Mouse (Mus musculus): ENCODE measurements around the gene Dimt1. TPM values are rescaled to one million over a fixed set of nuclear protein-coding genes. Genes with fewer than 3 reads are reported as not detected.

Dimt1 gene
- polyA plus RNA-seq, 1 experiment: not detected

DNA sequence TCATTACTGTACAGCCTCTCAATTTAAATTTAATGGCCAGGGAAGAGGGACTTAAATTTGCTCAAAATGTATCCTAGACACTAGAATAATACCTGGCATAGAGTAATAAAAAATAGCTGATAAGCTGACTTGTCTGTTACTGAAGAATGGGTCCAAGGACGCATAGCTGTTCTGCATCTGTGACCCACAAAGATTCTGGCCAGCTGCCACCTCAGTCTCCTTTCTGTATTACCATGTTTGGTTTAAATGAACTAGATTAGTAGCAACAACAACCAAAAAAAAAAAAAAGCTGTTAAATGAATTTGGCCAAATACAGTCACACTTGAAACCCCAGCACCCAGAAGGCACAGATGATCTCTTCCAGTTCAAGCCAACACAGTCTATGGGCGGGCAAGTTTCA, 17.7 kb upstream of the Dimt1 start:
- Histone ChIP-seq H3K4me3 (ENCODE audit: insufficient read depth, low read depth, low read length) (no peak overlapping the region), H3K4me1 (ENCODE audit: control insufficient read depth, insufficient read depth, low read length) (no peaks in the 10 kb centered on the region), H3K27ac (ENCODE audit: insufficient read depth, low read depth, low read length) (no peak overlapping the region)
- no peak for TF ChIP-seq CTCF (IDR thresholded peaks at IDR 0.05; ENCODE audit: insufficient read depth, low read depth, low read length)
- TF ChIP-seq POLR2A (IDR thresholded peaks at IDR 0.05; ENCODE audit: insufficient read depth, low read depth, low read length): no peak
- 81% methylated on average over 2 of the region's 2 CpGs for WGBS

DNA sequence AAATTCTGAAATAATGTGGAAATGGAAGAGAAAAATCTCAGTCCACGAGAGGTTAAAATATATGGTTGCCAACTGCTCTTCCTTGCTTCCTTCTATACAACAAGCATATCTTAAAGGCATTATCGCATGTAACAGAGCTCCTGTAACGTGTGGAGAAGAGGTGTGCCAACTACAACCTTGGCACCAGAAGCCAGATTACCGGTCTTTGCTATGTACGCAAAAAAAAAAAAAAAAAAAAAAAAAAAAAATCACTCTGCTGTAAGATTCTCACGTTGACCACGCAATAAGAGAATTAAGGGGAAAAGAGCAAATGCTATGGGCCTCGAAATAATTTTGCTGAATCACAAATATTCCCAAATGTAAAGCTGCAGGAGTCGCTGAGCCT, 11.1 kb upstream of the Dimt1 start:
- H3K27ac ChIP-seq (ENCODE audit: insufficient read depth, low read depth, low read length): no peak overlapping the region
- WGBS: 4% methylated on average over 9 of the region's 9 CpGs
- no peaks in the 10 kb centered on the region; the same call in 1 of the 2 replicates for H3K4me1 ChIP-seq (ENCODE audit: control insufficient read depth, insufficient read depth, low read length)
- TF ChIP-seq CTCF (IDR thresholded peaks at IDR 0.05; ENCODE audit: insufficient read depth, low read depth, low read length) (no peak), POLR2A (IDR thresholded peaks at IDR 0.05; ENCODE audit: insufficient read depth, low read depth, low read length) (no peak)
- H3K4me3 ChIP-seq (ENCODE audit: insufficient read depth, low read depth, low read length): peak overlapping the region; percentile 92

DNA sequence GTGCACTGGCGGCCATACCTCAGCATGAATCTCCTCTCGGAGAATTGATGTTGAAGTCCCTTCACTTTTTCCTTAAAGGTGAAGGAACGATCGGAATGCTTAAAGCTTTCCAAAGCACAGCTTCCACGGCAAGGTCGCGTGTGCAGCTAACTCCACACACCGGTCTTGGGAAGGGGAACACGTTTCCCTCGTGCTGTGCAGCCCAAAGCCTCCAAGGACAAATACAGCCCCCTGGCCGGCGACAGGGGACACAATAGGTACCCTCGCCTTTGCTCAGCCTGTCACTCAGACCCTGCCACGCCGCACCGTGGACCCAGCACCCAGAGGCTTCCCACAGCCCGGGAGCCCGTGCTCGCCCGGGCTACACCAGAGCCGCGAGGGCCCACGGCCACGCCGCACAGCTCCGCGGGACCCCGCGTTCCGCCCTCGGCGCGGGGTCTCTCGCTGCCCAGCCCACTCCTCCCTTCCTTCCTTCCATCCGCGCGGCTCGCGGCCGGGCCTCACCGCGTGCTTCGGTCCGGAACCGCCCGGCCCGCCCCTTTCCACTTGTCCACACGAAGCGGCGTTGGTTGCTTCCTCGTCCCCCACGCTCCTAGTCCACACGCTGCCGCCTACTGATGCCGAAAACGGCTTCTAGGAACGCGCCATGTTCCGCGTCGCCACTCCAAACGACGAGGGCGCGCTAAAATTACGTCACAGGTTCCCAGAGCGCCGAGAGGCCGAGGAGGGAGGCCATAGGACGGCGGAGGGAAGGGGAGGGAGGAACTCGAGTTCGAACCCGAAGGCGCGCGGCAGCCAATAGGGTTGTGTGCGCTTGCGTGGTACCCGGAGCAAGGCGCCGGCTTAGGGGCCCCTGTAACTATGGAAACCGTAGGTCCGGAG, 10.4 kb upstream of the Dimt1 start, which contains the start of gene Ipo11:
Gene Ipo11, minus strand, starts transcription at position 703 of the 882 bp plus-strand sequence.
- Histone ChIP-seq H3K27ac (ENCODE audit: insufficient read depth, low read depth, low read length) (no peak within 1 kb of the TSS), H3K4me1 (ENCODE audit: control insufficient read depth, insufficient read depth, low read length) (no peaks in the 10 kb centered on the region; the same call in 1 of the 2 replicates), H3K4me3 (ENCODE audit: insufficient read depth, low read depth, low read length) (peak within 1 kb of the TSS; percentile 92)
- TF ChIP-seq CTCF (IDR thresholded peaks at IDR 0.05; ENCODE audit: insufficient read depth, low read depth, low read length): no peak
- TF ChIP-seq POLR2A (IDR thresholded peaks at IDR 0.05; ENCODE audit: insufficient read depth, low read depth, low read length): 0 out of 2 replicates have a peak, but pooled peaks have one; percentile 39
- under 1% methylated on average over 84 of the region's 84 CpGs for WGBS

DNA sequence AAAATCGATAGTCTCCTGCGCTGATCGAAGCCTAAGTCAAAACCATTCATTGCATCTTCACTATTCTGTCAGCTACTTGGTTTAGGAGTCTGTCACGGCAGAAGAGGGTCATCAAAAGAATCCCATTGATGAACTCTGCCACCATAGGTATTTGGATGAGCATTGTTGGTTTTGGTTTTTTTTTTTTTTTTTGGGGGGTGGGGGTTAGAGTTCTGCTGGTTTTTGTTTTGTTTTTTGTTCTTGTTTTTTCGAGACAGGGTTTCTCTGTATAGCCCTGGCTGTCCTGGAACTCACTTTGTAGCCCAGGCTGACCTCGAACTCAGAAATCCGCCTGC, 9.8 kb upstream of the Dimt1 start:
- Histone ChIP-seq H3K27ac (ENCODE audit: insufficient read depth, low read depth, low read length) (no peak overlapping the region), H3K4me1 (ENCODE audit: control insufficient read depth, insufficient read depth, low read length) (no peaks in the 10 kb centered on the region; the same call in 1 of the 2 replicates), H3K4me3 (ENCODE audit: insufficient read depth, low read depth, low read length) (peak overlapping the region; percentile 92)
- no peak for TF ChIP-seq CTCF (IDR thresholded peaks at IDR 0.05; ENCODE audit: insufficient read depth, low read depth, low read length)
- no peak for TF ChIP-seq POLR2A (IDR thresholded peaks at IDR 0.05; ENCODE audit: insufficient read depth, low read depth, low read length)
- WGBS: 23% methylated on average over 7 of the region's 7 CpGs

DNA sequence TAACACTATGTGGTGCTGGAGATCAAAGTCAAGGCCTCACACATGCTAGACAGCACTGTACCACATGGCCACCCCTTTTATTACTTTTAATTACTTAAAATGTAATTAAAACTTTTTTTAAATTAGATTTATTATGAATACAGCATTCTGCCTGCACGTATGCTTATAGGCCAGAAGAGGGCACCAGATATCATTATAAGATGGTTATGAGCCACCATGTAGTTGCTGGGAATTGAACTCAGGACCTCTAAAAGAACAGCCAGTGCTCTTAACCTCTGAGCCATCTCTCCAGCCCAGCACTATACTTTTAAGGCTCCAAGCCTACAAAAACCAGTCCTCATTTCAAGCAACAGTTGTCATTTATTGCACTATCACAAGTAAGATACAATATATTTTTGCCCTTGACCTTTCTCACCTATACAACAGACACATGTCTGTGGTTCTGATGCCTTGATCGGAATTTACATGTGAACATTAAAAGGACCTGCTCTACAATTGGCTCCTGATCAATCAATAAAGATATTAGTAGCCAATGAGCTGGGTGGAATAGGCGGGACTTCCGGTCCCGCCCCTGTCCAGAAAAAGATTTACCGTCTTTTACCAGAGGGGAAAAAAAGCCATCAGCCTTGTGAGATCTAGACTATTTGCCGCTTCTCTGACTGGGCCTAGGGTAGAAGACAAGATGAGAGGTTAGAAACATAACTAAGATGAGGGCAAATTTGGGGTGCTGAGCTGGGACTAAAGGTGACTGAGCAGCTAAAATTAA, 5.5 kb upstream of the Dimt1 start:
- Histone ChIP-seq H3K4me1 (ENCODE audit: control insufficient read depth, insufficient read depth, low read length) (no peaks in the 10 kb centered on the region), H3K27ac (ENCODE audit: insufficient read depth, low read depth, low read length) (no peak overlapping the region), H3K4me3 (ENCODE audit: insufficient read depth, low read depth, low read length) (no peak overlapping the region)
- no peak for TF ChIP-seq POLR2A (IDR thresholded peaks at IDR 0.05; ENCODE audit: insufficient read depth, low read depth, low read length)
- TF ChIP-seq CTCF (IDR thresholded peaks at IDR 0.05; ENCODE audit: insufficient read depth, low read depth, low read length): no peak
- 36% methylated on average over 7 of the region's 7 CpGs for WGBS

DNA sequence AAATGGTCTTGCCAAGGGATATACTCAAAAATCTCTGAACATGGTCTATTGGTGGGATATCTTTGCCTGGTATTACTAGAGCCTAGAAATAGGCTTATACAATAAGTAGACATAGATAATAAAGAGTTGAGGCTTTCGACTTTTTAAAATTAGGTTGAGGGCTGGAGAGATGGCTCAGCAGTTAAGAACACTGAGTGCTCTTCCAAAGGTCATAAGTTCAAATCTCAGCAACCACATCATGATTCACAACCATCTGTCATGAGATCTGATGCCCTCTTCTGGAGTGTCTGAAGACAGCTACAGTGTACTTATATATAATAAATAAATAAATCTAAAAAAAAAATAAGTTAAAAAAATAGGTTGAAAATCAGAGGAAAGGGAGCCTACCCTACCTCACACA, 4.2 kb upstream of the Dimt1 start:
- TF ChIP-seq CTCF (IDR thresholded peaks at IDR 0.05; ENCODE audit: insufficient read depth, low read depth, low read length) (no peak), POLR2A (IDR thresholded peaks at IDR 0.05; ENCODE audit: insufficient read depth, low read depth, low read length) (no peak)
- Histone ChIP-seq H3K4me3 (ENCODE audit: insufficient read depth, low read depth, low read length) (no peak overlapping the region), H3K27ac (ENCODE audit: insufficient read depth, low read depth, low read length) (no peak overlapping the region), H3K4me1 (ENCODE audit: control insufficient read depth, insufficient read depth, low read length) (no peaks in the 10 kb centered on the region)
- 89% methylated on average over 1 of the region's 1 CpGs for WGBS

DNA sequence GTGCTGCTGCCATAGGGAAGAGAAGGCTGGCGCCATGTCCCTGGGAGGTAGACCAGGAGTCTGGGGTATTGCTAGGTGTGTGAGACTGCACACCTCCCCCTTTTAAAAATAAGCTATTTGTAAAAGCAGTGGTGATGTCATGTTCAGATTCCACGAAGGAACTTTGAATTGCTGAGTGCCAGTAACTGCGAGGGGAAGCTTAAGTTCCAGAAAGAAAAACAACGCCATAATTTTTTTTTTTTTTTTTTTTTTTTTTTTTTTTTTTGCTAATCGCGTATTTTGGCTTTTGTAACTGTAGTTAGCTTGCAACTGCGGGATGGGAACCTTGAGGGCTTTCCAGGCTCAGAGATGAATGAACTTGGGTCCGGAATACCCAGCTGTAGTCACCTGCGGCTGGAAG, 1.4 kb upstream of the Dimt1 start:
- no peaks in the 10 kb centered on the region for H3K4me1 ChIP-seq (ENCODE audit: control insufficient read depth, insufficient read depth, low read length)
- 78% methylated on average over 9 of the region's 9 CpGs for WGBS
- no peak overlapping the region for H3K4me3 ChIP-seq (ENCODE audit: insufficient read depth, low read depth, low read length)
- no peak overlapping the region for H3K27ac ChIP-seq (ENCODE audit: insufficient read depth, low read depth, low read length)
- TF ChIP-seq POLR2A (IDR thresholded peaks at IDR 0.05; ENCODE audit: insufficient read depth, low read depth, low read length) (no peak), CTCF (IDR thresholded peaks at IDR 0.05; ENCODE audit: insufficient read depth, low read depth, low read length) (no peak)

DNA sequence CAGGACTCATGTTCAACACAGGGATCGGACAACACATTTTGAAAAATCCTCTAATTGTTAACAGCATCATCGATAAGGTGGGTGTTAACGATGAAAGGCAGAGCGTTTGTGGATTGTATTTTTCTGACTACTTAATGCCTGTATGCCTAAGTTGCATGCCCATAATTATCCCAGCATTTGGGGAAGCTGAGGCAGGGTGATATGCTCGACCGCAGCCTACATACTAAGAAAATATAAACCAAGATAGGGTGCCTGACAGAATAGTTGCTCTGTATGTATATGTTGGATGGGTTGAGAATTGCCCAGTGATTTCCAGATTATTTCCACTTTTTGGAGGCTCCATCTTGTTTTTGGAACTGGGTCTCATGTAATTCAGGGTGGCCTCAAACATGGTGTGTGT, 656 bp downstream of the Dimt1 start:
- TF ChIP-seq CTCF (IDR thresholded peaks at IDR 0.05; ENCODE audit: insufficient read depth, low read depth, low read length): no peak
- TF ChIP-seq POLR2A (IDR thresholded peaks at IDR 0.05; ENCODE audit: insufficient read depth, low read depth, low read length): no peak
- no peak overlapping the region for H3K27ac ChIP-seq (ENCODE audit: insufficient read depth, low read depth, low read length)

DNA sequence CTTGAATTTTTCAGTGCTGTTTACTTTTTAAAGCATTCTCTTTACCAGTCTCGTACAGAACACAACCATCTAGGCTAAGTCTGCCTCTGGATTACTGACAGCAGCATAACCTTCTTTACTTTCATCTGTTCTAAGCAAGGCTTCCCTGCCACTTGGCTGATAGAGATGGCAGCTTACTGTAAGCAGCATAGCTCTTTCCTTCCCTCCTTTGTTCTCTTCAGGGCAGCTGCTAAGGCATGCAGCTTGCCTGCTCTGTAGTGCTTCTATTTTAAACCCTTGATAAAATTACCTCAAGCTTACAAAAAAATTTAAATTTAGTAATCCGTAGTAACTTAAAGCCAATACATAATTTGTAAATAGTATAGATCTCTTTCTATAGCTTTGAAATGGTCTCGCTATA, 8.0 kb downstream of the Dimt1 start:
- TF ChIP-seq CTCF (IDR thresholded peaks at IDR 0.05; ENCODE audit: insufficient read depth, low read depth, low read length) (no peak), POLR2A (IDR thresholded peaks at IDR 0.05; ENCODE audit: insufficient read depth, low read depth, low read length) (no peak)
- peak overlapping the region; percentile 62; the same call in 1 of the 2 replicates for H3K27ac ChIP-seq (ENCODE audit: insufficient read depth, low read depth, low read length)
- 54% methylated on average over 3 of the region's 3 CpGs for WGBS
- no peak overlapping the region for H3K4me3 ChIP-seq (ENCODE audit: insufficient read depth, low read depth, low read length)
- no peaks in the 10 kb centered on the region for H3K4me1 ChIP-seq (ENCODE audit: control insufficient read depth, insufficient read depth, low read length)

More for the DNA sequence above, 656 bp downstream of the Dimt1 start:
- Histone ChIP-seq H3K4me3 (ENCODE audit: insufficient read depth, low read depth, low read length) (peak overlapping the region; percentile 71), H3K4me1 (ENCODE audit: control insufficient read depth, insufficient read depth, low read length) (no peaks in the 10 kb centered on the region)
- 2% methylated on average over 6 of the region's 6 CpGs for WGBS

Data from olfactory bulb, adult 2 months (tissue).